Mouse (Mus musculus) MEL (cell line): ENCODE data around the gene Bcas2. TPM values are rescaled to one million over a fixed set of nuclear protein-coding genes. Genes with fewer than 3 reads are reported as not detected.

Experiments
- DNase-seq: peaks from one replicate; pipeline ENCODE4 v3.0.0; 2011; ENCODE audit warnings: low read depth, low spot score
- H3K27ac ChIP-seq: 2 replicates; pipeline ENCODE4 v1.5.1; 2012; ENCODE audit warnings: low read depth, mild to moderate bottlenecking, control low read depth, low read length, moderate library complexity; ENCODE audit not compliant: control insufficient read depth
- H3K27me3 ChIP-seq, 2 experiments: fragments of 150-350 bp in 1 of 2; sonication (generic) in 1 of 2; 2 replicates each; pipeline ENCODE4 v1.6.1; 2012; ENCODE audit warnings: low read length in 2 of 2, mild to moderate bottlenecking in 2 of 2, improper control_type of control experiment in 1 of 2, moderate library complexity in 1 of 2; ENCODE audit not compliant: insufficient read depth in 2 of 2, control insufficient read depth in 1 of 2
- H3K36me3 ChIP-seq, 2 experiments: 2 replicates each; pipeline ENCODE4 v1.6.1; 2012 to 2014; ENCODE audit warnings: low read length in 2 of 2, improper control_type of control experiment in 1 of 2, inconsistent platforms in 1 of 2, mild to moderate bottlenecking in 1 of 2; ENCODE audit not compliant: insufficient read depth in 2 of 2, control insufficient read depth in 1 of 2
- H3K4me1 ChIP-seq, 2 experiments: fragments of 150-350 bp in 1 of 2; sonication (generic) in 1 of 2; 2 replicates each; pipeline ENCODE4 v1.6.1; 2012; ENCODE audit warnings: low read length in 2 of 2, improper control_type of control experiment in 1 of 2, mild to moderate bottlenecking in 1 of 2; ENCODE audit not compliant: insufficient read depth in 2 of 2, control insufficient read depth in 1 of 2
- H3K4me3 ChIP-seq, 2 experiments: fragments of 150-350 bp in 1 of 2; sonication (generic) in 1 of 2; 2 replicates each; pipeline ENCODE4 v1.5.1; 2012; ENCODE audit warnings: low read depth in 2 of 2, low read length in 2 of 2, mild to moderate bottlenecking in 2 of 2, moderate library complexity in 2 of 2, control low read depth in 1 of 2, improper control_type of control experiment in 1 of 2; ENCODE audit not compliant: control insufficient read depth in 1 of 2, insufficient read depth in 1 of 2
- H3K79me2 ChIP-seq: 2 replicates; pipeline ENCODE4 v1.6.1; 2012; ENCODE audit warnings: mild to moderate bottlenecking, low read length, moderate library complexity; ENCODE audit not compliant: control insufficient read depth, poor library complexity, insufficient read depth
- H3K9ac ChIP-seq: 2 replicates; pipeline ENCODE4 v1.6.1; 2012; ENCODE audit warnings: low read depth, mild to moderate bottlenecking, control low read depth, low read length, moderate library complexity; ENCODE audit not compliant: control insufficient read depth, poor library complexity, severe bottlenecking
- H3K9me3 ChIP-seq: fragments of 150-350 bp; sonication (generic); replicated peaks from 2 replicates; pipeline ENCODE4 v1.6.1; 2012; ENCODE audit warnings: mild to moderate bottlenecking, low read length, improper control_type of control experiment, moderate library complexity; ENCODE audit not compliant: insufficient read depth
- BHLHE40 ChIP-seq: IDR thresholded peaks from 2 replicates; pipeline ENCODE4 v1.6.1; 2012; ENCODE audit warnings: low read depth, mild to moderate bottlenecking, inconsistent platforms, low read length, improper control_type of control experiment, borderline replicate concordance
- CHD1 ChIP-seq: IDR thresholded peaks from 2 replicates; pipeline ENCODE4 v1.6.1; 2012; ENCODE audit warnings: low read depth, mild to moderate bottlenecking, inconsistent platforms, low read length, improper control_type of control experiment
- CTCF ChIP-seq, 3 experiments: IDR thresholded peaks in 2 of 3; conservative IDR thresholded peaks in 1 of 3; 2 replicates each; pipeline ENCODE4 v1.5.1; 2011 to 2012; ENCODE audit warnings: low read length in 3 of 3, low read depth in 2 of 3, mild to moderate bottlenecking in 2 of 3, improper control_type of control experiment in 1 of 3, inconsistent platforms in 1 of 3, mixed read lengths in 1 of 3, moderate library complexity in 1 of 3; ENCODE audit not compliant: control insufficient read depth in 1 of 3, insufficient read depth in 1 of 3, poor library complexity in 1 of 3, severe bottlenecking in 1 of 3
- E2F4 ChIP-seq: IDR thresholded peaks from 2 replicates; pipeline ENCODE4 v1.6.1; 2011; ENCODE audit warnings: low read depth, low read length, improper control_type of control experiment, borderline replicate concordance
- ELF1 ChIP-seq: IDR thresholded peaks from 2 replicates; pipeline ENCODE4 v1.6.1; 2014; ENCODE audit warnings: low read depth, mild to moderate bottlenecking, inconsistent platforms, low read length, improper control_type of control experiment, moderate library complexity
- GABPA ChIP-seq: IDR thresholded peaks from 2 replicates; pipeline ENCODE4 v1.6.1; 2012; ENCODE audit warnings: low read depth, mild to moderate bottlenecking, inconsistent platforms, low read length, improper control_type of control experiment, moderate library complexity
- GATA1 ChIP-seq: IDR thresholded peaks from 2 replicates; pipeline ENCODE4 v1.6.1; 2011; ENCODE audit warnings: low read depth, low read length, improper control_type of control experiment
- JUND ChIP-seq: IDR thresholded peaks from 2 replicates; pipeline ENCODE4 v1.6.1; 2011; ENCODE audit warnings: low read depth, mild to moderate bottlenecking, improper control_type of control experiment, low read length
- MAFK ChIP-seq: IDR thresholded peaks from 2 replicates; pipeline ENCODE4 v1.6.1; 2011; ENCODE audit warnings: low read depth, mild to moderate bottlenecking, low read length, improper control_type of control experiment, borderline replicate concordance
- MAX ChIP-seq: IDR thresholded peaks from 2 replicates; pipeline ENCODE4 v1.6.1; 2011; ENCODE audit warnings: low read length, improper control_type of control experiment
- MAZ ChIP-seq: IDR thresholded peaks from 2 replicates; pipeline ENCODE4 v1.6.1; 2012; ENCODE audit warnings: low read depth, mild to moderate bottlenecking, inconsistent platforms, low read length, improper control_type of control experiment
- MEF2A ChIP-seq: IDR thresholded peaks from 2 replicates; pipeline ENCODE4 v1.6.1; 2014; ENCODE audit warnings: low read depth, mild to moderate bottlenecking, inconsistent platforms, low read length, improper control_type of control experiment; ENCODE audit not compliant: poor library complexity, insufficient replicate concordance, severe bottlenecking; ENCODE audit errors: extremely low read depth
- MXI1 ChIP-seq: IDR thresholded peaks from 2 replicates; pipeline ENCODE4 v1.6.1; 2011; ENCODE audit warnings: mild to moderate bottlenecking, low read depth, low read length, improper control_type of control experiment
- MYC ChIP-seq: IDR thresholded peaks from 2 replicates; pipeline ENCODE4 v1.6.1; 2011; ENCODE audit warnings: low read depth, mild to moderate bottlenecking, low read length, improper control_type of control experiment, moderate library complexity
- POLR2A ChIP-seq, 2 experiments: IDR thresholded peaks; 2 replicates each; pipeline ENCODE4 v1.6.1; 2011 to 2012; ENCODE audit warnings: low read length in 2 of 2, mild to moderate bottlenecking in 2 of 2, control low read depth in 1 of 2, improper control_type of control experiment in 1 of 2, low read depth in 1 of 2, moderate library complexity in 1 of 2; ENCODE audit not compliant: control insufficient read depth in 1 of 2, insufficient read depth in 1 of 2, poor library complexity in 1 of 2
- RAD21 ChIP-seq: IDR thresholded peaks from 2 replicates; pipeline ENCODE4 v1.6.1; 2011; ENCODE audit warnings: mild to moderate bottlenecking, low read depth, low read length, improper control_type of control experiment
- SIN3A ChIP-seq: IDR thresholded peaks from 2 replicates; pipeline ENCODE4 v1.6.1; 2012; ENCODE audit warnings: low read length, improper control_type of control experiment, inconsistent platforms
- SMC3 ChIP-seq: IDR thresholded peaks from 2 replicates; pipeline ENCODE4 v1.6.1; 2011; ENCODE audit warnings: low read depth, low read length, improper control_type of control experiment
- TAL1 ChIP-seq: IDR thresholded peaks from 2 replicates; pipeline ENCODE4 v1.6.1; 2012; ENCODE audit warnings: mild to moderate bottlenecking, inconsistent platforms, low read length, moderate library complexity, mixed read lengths
- TBP ChIP-seq: IDR thresholded peaks from 2 replicates; pipeline ENCODE4 v1.8.0; 2011; ENCODE audit warnings: low read depth, low read length, improper control_type of control experiment
- TCF12 ChIP-seq: IDR thresholded peaks from 2 replicates; pipeline ENCODE4 v1.6.1; 2014; ENCODE audit warnings: low read depth, mild to moderate bottlenecking, inconsistent platforms, low read length, improper control_type of control experiment, moderate library complexity
- UBTF ChIP-seq: IDR thresholded peaks from 2 replicates; pipeline ENCODE4 v1.6.1; 2012; ENCODE audit warnings: low read depth, mild to moderate bottlenecking, inconsistent platforms, low read length, improper control_type of control experiment, moderate library complexity, borderline replicate concordance; ENCODE audit not compliant: insufficient read depth
- USF2 ChIP-seq, 2 experiments: IDR thresholded peaks; 2 replicates each; pipeline ENCODE4 v1.6.1; 2011 to 2012; ENCODE audit warnings: improper control_type of control experiment in 2 of 2, low read length in 2 of 2, borderline replicate concordance in 1 of 2, inconsistent platforms in 1 of 2, low read depth in 1 of 2, mild to moderate bottlenecking in 1 of 2; ENCODE audit not compliant: insufficient read depth in 1 of 2
- ZC3H11A ChIP-seq: IDR thresholded peaks from 2 replicates; pipeline ENCODE4 v1.6.1; 2012; ENCODE audit warnings: low read depth, mild to moderate bottlenecking, inconsistent platforms, low read length, improper control_type of control experiment
- ZMIZ1 ChIP-seq: IDR thresholded peaks from 2 replicates; pipeline ENCODE4 v1.6.1; 2012; ENCODE audit warnings: low read depth, mild to moderate bottlenecking, inconsistent platforms, low read length, improper control_type of control experiment, moderate library complexity
- ZNF384 ChIP-seq: IDR thresholded peaks from 2 replicates; pipeline ENCODE4 v1.6.1; 2012; ENCODE audit warnings: low read depth, mild to moderate bottlenecking, inconsistent platforms, low read length, improper control_type of control experiment
- polyA plus RNA-seq, 2 experiments: library from polyadenylated mRNA; stranded (reverse) in 1 of 2; unstranded in 1 of 2; fragments of >175 nt in 1 of 2; fragments of >200 nt in 1 of 2; gene quantifications; 2 replicates each; pipeline versions ENCODE4 v1.2.1 to v1.2.4; 2012; ENCODE audit warnings: low replicate concordance in 2 of 2, low read depth in 1 of 2; ENCODE audit not compliant: insufficient read length in 2 of 2, insufficient read depth in 1 of 2, missing spikeins in 1 of 2
- total RNA-seq: library from RNA; depleted of rRNA; stranded (reverse); fragments of 300-350 nt; gene quantifications from 2 replicates; pipeline ENCODE4 v1.2.3, GENCODE M21; 2012

Gene Bcas2
- total and polyA plus RNA-seq, 3 experiments = 117 to 166 TPM; not detected in 1

GRCm38 (mm10) chr3:103123636-103124035 is 47.8 kb upstream of the Bcas2 start:
- Histone ChIP-seq H3K4me3 (no peak overlapping the region), H3K36me3 (no peaks in the 10 kb centered on the region; a peak in 2 of 4 replicates), H3K27me3 (no peaks in the 10 kb centered on the region), H3K4me1 (peaks cover 0 to 4% of the 10 kb centered on the region in 2 experiments; a peak in 1 of 4 replicates), H3K9me3 (no peaks in the 10 kb centered on the region), H3K9ac (no peak overlapping the region), H3K79me2 (no peaks in the 10 kb centered on the region), H3K27ac (no peak overlapping the region)
- TF ChIP-seq E2F4 (no peak), MAX (no peak), ZNF384 (no peak), ZC3H11A (no peak), RAD21 (no peak), TAL1 (no peak), TCF12 (no peak), TBP (no peak), GABPA (no peak), MAZ (no peak)
- no peak for DNase-seq

- H3K4me1 ChIP-seq = peaks cover 9 to 19% of the 10 kb centered on the region in 2 experiments
- no peak overlapping the region for H3K9ac ChIP-seq
- DNase-seq = peak; percentile 21
- H3K4me3 ChIP-seq = no peak overlapping the region
- no peak overlapping the region for H3K27ac ChIP-seq
- no peaks in the 10 kb centered on the region for H3K79me2 ChIP-seq
- no peaks in the 10 kb centered on the region for H3K27me3 ChIP-seq
- TF ChIP-seq POLR2A (IDR thresholded peaks at IDR 0.05; ENCODE audit: control insufficient read depth in 1 of 2, insufficient read depth in 1 of 2, low read depth in 1 of 2, low read length in 2 of 2, poor library complexity in 1 of 2) (no peak), MAFK (no peak), ZMIZ1 (no peak), MAX (no peak), ELF1 (no peak), GABPA (no peak), SIN3A (no peak), JUND (no peak), ZC3H11A (no peak), RAD21 (peak; percentile 22), BHLHE40 (no peak), CHD1 (no peak), MXI1 (no peak), CTCF (IDR thresholded peaks at IDR 0.05 in 2 of 3, conservative IDR thresholded peaks at IDR 0.05 in 1 of 3; ENCODE audit: control insufficient read depth in 1 of 3, insufficient read depth in 1 of 3, low read depth in 2 of 3, low read length in 3 of 3, poor library complexity in 1 of 3, severe bottlenecking in 1 of 3) (peak in 2 of 3 experiments; percentile 17 to 33; a peak in 2 of 6 replicates), ZNF384 (no peak), MEF2A (no peak), TCF12 (no peak), SMC3 (peak; percentile 26; the same call in 1 of the 2 replicates), UBTF (no peak), TBP (no peak), MYC (no peak), GATA1 (no peak), USF2 (IDR thresholded peaks at IDR 0.05; ENCODE audit: borderline replicate concordance in 1 of 2, insufficient read depth in 1 of 2, low read depth in 1 of 2, low read length in 2 of 2) (no peak)
- peaks cover 0 to 17% of the 10 kb centered on the region in 2 experiments; a peak in 2 of 4 replicates for H3K36me3 ChIP-seq
- H3K9me3 ChIP-seq = no peaks in the 10 kb centered on the region
Measured at GRCm38 (mm10) chr3:103126138-103126537, 45.3 kb upstream of the Bcas2 start.
